Mouse (Mus musculus): ENCODE data around the gene Mthfsd. TPM values are rescaled to one million over a fixed set of nuclear protein-coding genes. Genes with fewer than 3 reads are reported as not detected.

The Mthfsd gene
- polyA plus RNA-seq, 1 experiment from 2014 or later = 63.7 TPM

GRCm38 (mm10) chr8:121058081-121058480, 50.1 kb downstream of the Mthfsd start:
- DNase-seq (ENCODE audit: low spot score) = no peak

GRCm38 (mm10) chr8:121047441-121047840, 60.8 kb downstream of the Mthfsd start:
- Histone ChIP-seq H3K4me3 (ENCODE audit: low read depth, low read length) (no peak overlapping the region), H3K27me3 (ENCODE audit: control insufficient read depth, insufficient read depth, low read length) (no peaks in the 10 kb centered on the region), H3K9me3 (ENCODE audit: control insufficient read depth, low read length) (no peaks in the 10 kb centered on the region), H3K36me3 (ENCODE audit: control insufficient read depth, insufficient read depth, low read length) (no peaks in the 10 kb centered on the region), H3K4me2 (ENCODE audit: low read depth) (no peak overlapping the region), H3K9ac (ENCODE audit: low read length) (no peak overlapping the region), H3K4me1 (ENCODE audit: control insufficient read depth, insufficient read depth, low read length) (no peaks in the 10 kb centered on the region), H3K27ac (ENCODE audit: low read depth, low read length) (no peak overlapping the region)
- 66% methylated on average over 9 of the region's 9 CpGs for WGBS
- no peak for DNase-seq (ENCODE audit: low spot score)
- no peak for ATAC-seq (ENCODE audit: insufficient read depth, low FRiP score, low TSS enrichment)

More at GRCm38 (mm10) chr8:121058081-121058480, 50.1 kb downstream of the Mthfsd start:
- peaks cover 2% of the 10 kb centered on the region; the same call in 1 of the 2 replicates for H3K27me3 ChIP-seq (ENCODE audit: control insufficient read depth, insufficient read depth, low read length)
- H3K4me3 ChIP-seq (ENCODE audit: low read depth, low read length) = no peak overlapping the region
- no peak overlapping the region for H3K9ac ChIP-seq (ENCODE audit: low read length)
- H3K27ac ChIP-seq (ENCODE audit: low read depth, low read length) = no peak overlapping the region
- no peaks in the 10 kb centered on the region for H3K9me3 ChIP-seq (ENCODE audit: control insufficient read depth, low read length)
- no peak overlapping the region for H3K4me2 ChIP-seq (ENCODE audit: low read depth)
- H3K36me3 ChIP-seq (ENCODE audit: control insufficient read depth, insufficient read depth, low read length) = no peaks in the 10 kb centered on the region
- ATAC-seq (ENCODE audit: insufficient read depth, low FRiP score, low TSS enrichment) = no peak
- 76% methylated on average over 9 of the region's 9 CpGs for WGBS
- no peaks in the 10 kb centered on the region for H3K4me1 ChIP-seq (ENCODE audit: control insufficient read depth, insufficient read depth, low read length)

- Histone ChIP-seq H3K27me3 (ENCODE audit: control insufficient read depth, insufficient read depth, low read length) (0 out of 2 replicates have a peak, but pooled peaks cover 5% of the 10 kb centered on the region), H3K4me1 (ENCODE audit: control insufficient read depth, insufficient read depth, low read length) (no peaks in the 10 kb centered on the region), H3K27ac (ENCODE audit: low read depth, low read length) (no peak overlapping the region), H3K36me3 (ENCODE audit: control insufficient read depth, insufficient read depth, low read length) (no peaks in the 10 kb centered on the region), H3K4me2 (ENCODE audit: low read depth) (no peak overlapping the region), H3K9me3 (ENCODE audit: control insufficient read depth, low read length) (no peaks in the 10 kb centered on the region), H3K9ac (ENCODE audit: low read length) (no peak overlapping the region), H3K4me3 (ENCODE audit: low read depth, low read length) (no peak overlapping the region)
- no peak for ATAC-seq (ENCODE audit: insufficient read depth, low FRiP score, low TSS enrichment)
- no peak for DNase-seq (ENCODE audit: low spot score)
- 60% methylated on average over 19 of the region's 19 CpGs for WGBS
These were observed 64.3 kb downstream of the Mthfsd start for GRCm38 (mm10) chr8:121043719-121044440.

Small RNAs within 50 kb of the gene (microRNA-seq; reads per million reads assigned to microRNA genes)
- not detected for gene Gm27530

Other genes starting within 250 kb of the Mthfsd start
- 2.6 and 6.1 TPM in 2 replicates for gene Foxf1, start 24.0 kb downstream of the Mthfsd start, polyA plus RNA-seq (2014; fragmentation: Nextera tagmentation; extraction: Ambion mirVana)
- gene Foxc2, start 7.8 kb upstream of the Mthfsd start, polyA plus RNA-seq (2014; fragmentation: Nextera tagmentation; extraction: Ambion mirVana) = 15.4 and 15.5 TPM in 2 replicates
- 1.1 and 1.3 TPM in 2 replicates for gene Foxl1, start 19.5 kb upstream of the Mthfsd start, polyA plus RNA-seq (2014; fragmentation: Nextera tagmentation; extraction: Ambion mirVana)